Mouse (Mus musculus) lung, embryonic 16.5 days (tissue): ENCODE results near the gene Aff3. TPM values are rescaled to one million over a fixed set of nuclear protein-coding genes. Genes with fewer than 3 reads are reported as not detected.
"Not testable (repeated sequence)": the region's sequence is repeated elsewhere in the genome, so short reads cannot be mapped to it uniquely, and the experiment has no call there.

Experiments used
- ATAC-seq: fragments of 200-750 bp; cut with Nextera tagmentation; 2 replicates; pipeline ENCODE4 v1.8.0; 2017; ENCODE audit warnings: low read depth, mild to moderate bottlenecking, moderate library complexity
- H3K27ac ChIP-seq: fragments of 300-500 bp; sonication (generic); 2 replicates; pipeline ENCODE4 v1.5.1; 2014; ENCODE audit warnings: mild to moderate bottlenecking, control low read depth, low read length
- H3K27me3 ChIP-seq: fragments of 300-500 bp; sonication (generic); 2 replicates; pipeline ENCODE4 v1.6.1; 2014; ENCODE audit warnings: low read depth, low read length, mixed read lengths; ENCODE audit not compliant: control insufficient read depth, insufficient read depth
- H3K36me3 ChIP-seq: fragments of 300-500 bp; sonication (generic); 2 replicates; pipeline ENCODE4 v1.6.1; 2014; ENCODE audit warnings: low read length; ENCODE audit not compliant: control insufficient read depth, insufficient read depth
- H3K4me1 ChIP-seq: fragments of 300-500 bp; sonication (generic); replicated peaks from 2 replicates; pipeline ENCODE4 v1.6.1; 2014; ENCODE audit warnings: low read length, mixed read lengths; ENCODE audit not compliant: control insufficient read depth, insufficient read depth
- H3K4me2 ChIP-seq: fragments of 300-500 bp; sonication (generic); 2 replicates; pipeline ENCODE4 v1.6.1; 2014; ENCODE audit warnings: low read depth, low read length, control low read depth
- H3K4me3 ChIP-seq: fragments of 300-500 bp; sonication (generic); 2 replicates; pipeline ENCODE4 v1.5.1; 2014; ENCODE audit warnings: mild to moderate bottlenecking, low read length, control low read depth
- H3K9ac ChIP-seq: fragments of 300-500 bp; sonication (generic); 2 replicates; pipeline ENCODE4 v1.6.1; 2014; ENCODE audit warnings: low read length, control low read depth
- H3K9me3 ChIP-seq: fragments of 300-500 bp; sonication (generic); 2 replicates; pipeline ENCODE4 v1.6.1; 2016; ENCODE audit warnings: low read length; ENCODE audit not compliant: control insufficient read depth
- WGBS: fragments of 180-500 bp; shearing (Covaris S2); extraction: QIAGEN DNeasy Blood & Tissue Kit; methylation state at CpG from one replicate; pipeline ENCODE4 v1.1.7; 2014; 5-methylcytosine and 5-hydroxymethylcytosine counted together
- polyA plus RNA-seq: library from polyadenylated mRNA; unstranded; fragments of >200 nt; fragmentation: Nextera tagmentation; extraction: Ambion mirVana; gene quantifications from 2 replicates; pipeline ENCODE4 v1.2.1, GENCODE M21; 2015

Aff3 gene
- polyA plus RNA-seq, 1 experiment from 2014 or later = 2.6 TPM

- no peaks in the 10 kb centered on the region for H3K9me3 ChIP-seq
- WGBS = 33% methylated on average over 4 of the region's 4 CpGs
- no peaks in the 10 kb centered on the region for H3K36me3 ChIP-seq
- no peak overlapping the region for H3K9ac ChIP-seq
- no peak overlapping the region for H3K4me3 ChIP-seq
- H3K27me3 ChIP-seq = no peaks in the 10 kb centered on the region
- no peak overlapping the region for H3K27ac ChIP-seq
- peaks cover 27% of the 10 kb centered on the region for H3K4me1 ChIP-seq
- no peak overlapping the region for H3K4me2 ChIP-seq
- ATAC-seq = peak; percentile 64
Measured at GRCm38 (mm10) chr1:38438447-38438846, 226.3 kb downstream of the Aff3 start.

- no peak for ATAC-seq
- 52% methylated on average over 4 of the region's 4 CpGs for WGBS
- no peaks in the 10 kb centered on the region for H3K27me3 ChIP-seq
- no peak overlapping the region for H3K9ac ChIP-seq
- no peaks in the 10 kb centered on the region for H3K36me3 ChIP-seq
- H3K4me1 ChIP-seq = peaks cover 27% of the 10 kb centered on the region
- H3K4me2 ChIP-seq = no peak overlapping the region
- no peak overlapping the region for H3K27ac ChIP-seq
- no peaks in the 10 kb centered on the region for H3K9me3 ChIP-seq
- no peak overlapping the region for H3K4me3 ChIP-seq
Measured at GRCm38 (mm10) chr1:38437671-38438070, 227.1 kb downstream of the Aff3 start.

- peaks cover 27% of the 10 kb centered on the region for H3K4me1 ChIP-seq
- no peak overlapping the region for H3K4me3 ChIP-seq
- 37% methylated on average over 12 of the region's 12 CpGs for WGBS
- no peak overlapping the region for H3K4me2 ChIP-seq
- no peak overlapping the region for H3K27ac ChIP-seq
- no peaks in the 10 kb centered on the region for H3K27me3 ChIP-seq
- H3K36me3 ChIP-seq = no peaks in the 10 kb centered on the region
- no peaks in the 10 kb centered on the region for H3K9me3 ChIP-seq
- ATAC-seq = 0 out of 2 replicates have a peak, but pooled peaks have one; percentile 20
- no peak overlapping the region for H3K9ac ChIP-seq
Measured at GRCm38 (mm10) chr1:38436471-38437340, 228.0 kb downstream of the Aff3 start.

- ATAC-seq = not testable (repeated sequence)
- 94% methylated on average over 12 of the region's 12 CpGs for WGBS
Measured at GRCm38 (mm10) chr1:38430311-38430710, 234.4 kb downstream of the Aff3 start.

GRCm38 (mm10) chr1:38428708-38429683 lies 235.8 kb downstream of the Aff3 start:
- H3K9ac ChIP-seq = no peak overlapping the region

More at GRCm38 (mm10) chr1:38430311-38430710, 234.4 kb downstream of the Aff3 start:
- not testable (repeated sequence) for H3K9me3 ChIP-seq, H3K9ac ChIP-seq, H3K4me1 ChIP-seq, H3K27ac ChIP-seq, H3K36me3 ChIP-seq, H3K4me3 ChIP-seq, H3K27me3 ChIP-seq, H3K4me2 ChIP-seq

GRCm38 (mm10) chr1:38422921-38423320 lies 241.8 kb downstream of the Aff3 start:
- Histone ChIP-seq H3K9ac (no peak overlapping the region), H3K27ac (no peak overlapping the region), H3K4me2 (no peak overlapping the region), H3K27me3 (no peaks in the 10 kb centered on the region), H3K36me3 (no peaks in the 10 kb centered on the region), H3K4me3 (no peak overlapping the region), H3K4me1 (no peaks in the 10 kb centered on the region), H3K9me3 (no peaks in the 10 kb centered on the region)
- 84% methylated on average over 6 of the region's 6 CpGs for WGBS
- ATAC-seq = no peak

More at GRCm38 (mm10) chr1:38428708-38429683, 235.8 kb downstream of the Aff3 start:
- Histone ChIP-seq H3K4me3 (no peak overlapping the region), H3K9me3 (no peaks in the 10 kb centered on the region), H3K4me1 (0 out of 2 replicates have a peak, but pooled peaks cover 2% of the 10 kb centered on the region), H3K27ac (no peak overlapping the region), H3K36me3 (no peaks in the 10 kb centered on the region), H3K27me3 (no peaks in the 10 kb centered on the region), H3K4me2 (no peak overlapping the region)
- 48% methylated on average over 13 of the region's 13 CpGs for WGBS
- ATAC-seq = no peak

GRCm38 (mm10) chr1:38419331-38419730 lies 245.4 kb downstream of the Aff3 start:
- H3K9ac ChIP-seq = no peak overlapping the region
- H3K36me3 ChIP-seq = no peaks in the 10 kb centered on the region
- ATAC-seq = no peak
- H3K27me3 ChIP-seq = no peaks in the 10 kb centered on the region
- no peak overlapping the region for H3K4me2 ChIP-seq
- no peak overlapping the region for H3K4me3 ChIP-seq
- no peaks in the 10 kb centered on the region for H3K4me1 ChIP-seq
- 74% methylated on average over 4 of the region's 4 CpGs for WGBS
- no peak overlapping the region for H3K27ac ChIP-seq
- no peaks in the 10 kb centered on the region for H3K9me3 ChIP-seq

GRCm38 (mm10) chr1:38418181-38419032 lies 246.3 kb downstream of the Aff3 start:
- H3K27me3 ChIP-seq = no peaks in the 10 kb centered on the region
- H3K9ac ChIP-seq = no peak overlapping the region
- 75% methylated on average over 12 of the region's 12 CpGs for WGBS
- H3K4me1 ChIP-seq = no peaks in the 10 kb centered on the region
- ATAC-seq = no peak
- H3K4me2 ChIP-seq = no peak overlapping the region
- H3K36me3 ChIP-seq = no peaks in the 10 kb centered on the region
- H3K27ac ChIP-seq = no peak overlapping the region
- no peaks in the 10 kb centered on the region for H3K9me3 ChIP-seq
- H3K4me3 ChIP-seq = no peak overlapping the region
